Mouse (Mus musculus): ENCODE data around the gene Olfr1224-ps1. TPM values are rescaled to one million over a fixed set of nuclear protein-coding genes. Genes with fewer than 3 reads are reported as not detected.
"Not testable (repeated sequence)": the region's sequence is repeated elsewhere in the genome, so short reads cannot be mapped to it uniquely, and the experiment has no call there.

Olfr1224-ps1 gene
- total RNA-seq (2021) = not detected
- long read RNA-seq, experiment 1 = 0 reads
- long read RNA-seq, experiment 2 = 0 reads

DNA sequence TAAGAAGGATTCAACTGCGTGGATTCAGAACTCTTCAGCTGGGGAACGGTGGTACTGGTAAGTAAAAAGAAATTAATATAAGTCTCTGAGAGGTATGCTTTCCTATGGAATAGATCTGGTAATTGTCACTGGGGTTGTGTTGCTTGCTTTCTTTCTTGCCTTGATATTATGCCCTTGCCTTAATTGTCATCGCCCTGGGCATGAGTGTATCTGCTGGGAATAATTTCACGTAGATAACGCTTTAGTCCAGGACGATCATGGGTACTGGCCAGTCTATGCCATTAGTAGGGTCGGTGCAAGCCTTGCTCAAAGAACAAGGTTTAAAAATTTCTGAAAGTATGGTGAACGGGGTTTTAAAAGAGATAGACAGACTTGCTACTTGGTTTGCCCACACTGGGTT is at the start of gene Olfr1224-ps1:
TSS of gene Olfr1224-ps1 (minus strand) at position 101 of the 400 bp plus-strand sequence.
- DNase-seq = not testable (repeated sequence)

DNA sequence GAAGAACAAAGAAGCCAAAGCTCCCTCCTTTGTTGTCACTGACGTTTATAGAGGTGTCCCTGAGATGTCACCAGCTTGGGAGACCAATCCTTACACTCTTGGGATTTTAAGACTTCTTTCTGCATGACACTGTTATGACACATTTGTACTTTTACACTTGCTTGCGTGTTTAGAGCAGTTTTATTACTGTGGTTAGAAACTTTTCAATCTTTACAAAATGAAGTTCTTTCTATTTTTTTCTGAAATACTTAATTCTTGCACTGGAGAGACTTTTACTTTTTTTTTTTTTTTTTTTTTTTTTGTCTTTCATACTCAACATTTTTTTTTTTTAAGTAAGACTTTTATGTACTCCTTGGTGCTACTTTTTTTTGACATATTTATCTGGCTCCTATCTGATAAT is 36.1 kb upstream of the Olfr1224-ps1 start, which contains the start of gene Olfr1226:
TSS of gene Olfr1226 (minus strand) at position 101 of the 400 bp plus-strand sequence.
- no peak for DNase-seq

DNA sequence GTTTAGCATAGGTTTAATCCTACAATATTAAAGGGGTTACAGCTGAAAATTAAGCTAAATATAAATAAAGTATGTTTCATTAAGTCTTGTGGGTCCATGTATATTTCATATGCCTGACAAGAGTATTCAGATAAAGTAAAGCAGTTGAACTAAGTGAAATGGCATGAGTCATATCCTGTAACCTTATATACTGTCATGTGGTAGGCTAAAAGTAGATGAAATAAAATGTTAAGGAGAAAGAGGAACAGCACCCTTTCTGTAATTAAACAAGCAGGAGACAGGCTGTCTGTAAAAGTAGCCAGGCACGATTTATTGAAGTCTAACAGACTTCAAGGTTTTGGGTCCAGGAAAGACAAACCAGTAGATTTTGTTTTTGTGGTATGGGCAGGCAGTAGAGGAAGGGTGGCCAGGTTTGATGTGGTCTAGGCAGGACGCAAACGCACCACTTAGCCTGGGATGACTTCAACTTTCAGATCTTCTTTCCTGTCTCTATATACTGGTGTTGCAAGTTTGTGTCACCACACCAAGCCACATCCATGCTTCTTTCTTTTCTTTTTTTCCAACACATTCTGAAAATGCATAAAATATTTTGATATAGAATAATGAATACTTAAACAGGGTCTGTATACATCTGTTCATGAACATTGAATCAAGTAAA is 32.6 kb upstream of the Olfr1224-ps1 start:
- DNase-seq = no peak

DNA sequence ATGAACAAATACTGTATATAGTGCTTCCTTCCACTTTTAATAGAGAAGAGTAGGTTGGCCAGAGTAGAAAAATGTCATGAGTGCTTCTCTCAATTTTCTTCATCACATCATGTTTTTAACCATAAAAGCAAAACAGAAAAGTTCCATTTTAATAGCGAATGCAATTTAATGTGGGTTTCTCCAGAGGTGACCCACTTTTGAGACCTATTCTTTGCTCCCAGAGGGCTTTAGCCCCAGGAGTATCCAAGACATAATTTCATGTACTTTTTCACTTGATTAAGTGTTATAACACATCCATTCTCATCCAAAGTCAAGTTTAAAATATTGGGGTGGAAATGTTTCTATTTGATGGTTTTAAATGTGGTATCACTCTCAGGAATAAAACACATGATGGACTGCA is 10.7 kb upstream of the Olfr1224-ps1 start, which contains the start of gene Olfr1225:
TSS of gene Olfr1225 (minus strand) at position 101 of the 400 bp plus-strand sequence.
- DNase-seq = no peak

DNA sequence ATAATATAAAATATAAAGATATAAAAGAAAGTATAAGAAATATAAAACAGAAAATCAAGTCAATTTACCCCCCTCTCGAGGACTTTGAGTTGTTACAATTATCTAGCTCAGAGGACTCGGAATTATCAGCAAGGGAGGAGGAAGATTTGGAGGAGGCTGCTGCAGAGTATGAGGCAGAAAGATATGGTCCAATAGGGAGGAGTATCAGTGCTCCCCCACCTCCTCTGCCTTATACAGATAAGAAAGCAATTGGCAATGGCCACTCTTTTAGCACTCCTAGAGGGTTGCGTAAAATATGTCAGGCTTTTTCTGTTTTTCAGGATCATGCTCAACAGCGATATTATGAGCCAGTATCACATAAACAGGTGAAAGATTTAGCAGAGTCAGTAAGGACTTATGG is 820 bp upstream of the Olfr1224-ps1 start:
- not testable (repeated sequence) for DNase-seq

DNA sequence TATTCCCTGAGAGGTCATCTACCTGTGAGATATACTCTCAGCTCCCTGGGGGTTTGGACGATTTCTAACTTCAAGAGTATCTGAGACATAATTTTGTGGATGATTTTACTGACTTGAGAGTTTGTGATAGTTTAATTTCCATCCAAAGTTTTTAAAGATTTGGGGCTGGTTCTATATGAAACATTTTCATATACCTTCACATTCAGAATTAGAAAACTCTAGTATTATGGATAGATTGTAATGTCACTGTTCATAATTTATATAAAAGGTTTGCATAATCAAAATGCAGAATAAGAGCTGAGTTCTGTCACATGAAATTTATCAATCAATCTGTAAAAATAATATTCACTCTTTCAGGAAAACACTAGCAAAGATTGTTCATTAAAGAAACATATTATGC is 12.4 kb downstream of the Olfr1224-ps1 start, which contains the start of gene Olfr1223:
TSS of gene Olfr1223 (minus strand) at position 101 of the 400 bp plus-strand sequence.
- no peak for DNase-seq

DNA sequence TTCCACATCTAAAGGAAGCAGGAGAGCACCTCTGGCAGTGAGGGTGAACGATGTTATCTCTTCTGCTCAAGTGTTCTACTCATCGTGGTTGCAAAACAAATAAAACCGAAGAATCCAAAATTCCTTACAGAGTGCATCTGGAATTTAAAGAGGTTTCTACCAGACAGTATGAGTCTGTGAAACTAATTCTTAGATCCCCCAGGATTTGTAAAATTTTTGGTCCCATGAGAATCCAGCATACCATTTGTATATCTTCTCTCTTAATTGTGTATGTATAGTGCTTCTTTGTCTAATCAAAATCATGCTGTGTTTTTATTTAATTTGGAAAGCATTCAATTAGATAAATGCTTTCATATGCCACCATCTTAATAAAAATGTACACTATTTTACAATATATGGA is 30.9 kb downstream of the Olfr1224-ps1 start, which contains the start of gene Olfr1222:
TSS of gene Olfr1222 (minus strand) at position 101 of the 400 bp plus-strand sequence.
- DNase-seq = no peak

DNA sequence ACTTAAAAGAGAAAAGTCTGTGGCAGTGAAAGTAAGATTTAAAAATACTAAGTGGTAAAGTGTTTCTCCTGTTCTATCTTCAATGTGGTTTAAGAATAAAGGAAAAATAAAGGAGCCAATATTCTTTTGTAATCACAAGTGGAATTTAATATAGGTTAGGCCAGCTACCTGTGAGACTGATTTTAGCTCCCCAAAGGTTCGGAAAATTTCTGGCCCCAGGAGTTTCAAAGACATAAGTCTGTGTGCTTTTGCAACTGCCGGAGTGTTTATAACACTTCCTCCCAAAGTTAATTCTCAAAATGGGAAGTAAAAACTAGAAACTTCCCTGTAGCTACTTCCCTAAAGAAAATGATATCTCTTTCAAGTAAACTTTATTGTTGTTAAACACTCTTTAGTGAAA is 46.7 kb downstream of the Olfr1224-ps1 start, which contains the start of gene Olfr1221:
TSS of gene Olfr1221 (minus strand) at position 101 of the 400 bp plus-strand sequence.
- DNase-seq = no peak

DNA sequence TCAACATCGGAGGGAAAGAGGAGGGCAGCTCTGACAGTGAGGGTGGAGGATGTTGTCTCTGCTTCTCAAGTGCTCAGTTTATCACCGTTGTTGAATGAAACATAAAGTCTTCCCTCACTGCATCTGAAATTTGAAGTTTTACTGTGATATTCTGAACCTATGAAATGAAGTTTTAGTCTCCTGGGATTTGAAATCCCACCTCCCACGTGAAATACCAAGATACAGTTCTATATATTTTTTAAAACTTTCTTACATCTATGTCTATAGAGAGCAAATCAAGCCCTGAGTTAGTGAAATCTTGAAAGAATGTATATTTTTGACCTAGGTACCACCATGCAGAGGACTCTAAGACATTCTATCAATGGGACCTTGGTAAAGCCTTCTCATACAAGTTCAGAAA is 57.2 kb downstream of the Olfr1224-ps1 start, which contains the start of gene Olfr1220:
TSS of gene Olfr1220 (minus strand) at position 101 of the 400 bp plus-strand sequence.
- no peak for DNase-seq

DNA sequence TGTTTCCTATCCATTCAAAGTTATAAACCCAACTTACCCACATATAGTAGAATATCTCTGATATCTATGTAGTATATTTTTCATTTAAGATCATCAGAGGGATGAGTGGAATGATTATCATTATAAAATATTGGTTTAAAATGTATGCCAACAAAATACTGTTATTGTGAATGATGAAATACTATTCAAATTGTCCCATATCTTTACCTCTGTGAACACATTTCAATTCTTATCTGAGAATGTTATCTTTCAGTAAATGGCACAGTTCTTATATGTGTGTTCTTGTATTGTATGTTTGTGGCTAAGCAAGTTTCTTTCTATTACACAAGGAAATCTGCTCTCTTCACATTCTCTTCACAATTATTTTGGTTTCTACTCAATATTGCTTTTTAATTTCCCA is 58.2 kb downstream of the Olfr1224-ps1 start:
- DNase-seq = no peak

Other genes starting within 250 kb of the Olfr1224-ps1 start
- not detected for gene Olfr1209, start 248.9 kb downstream of the Olfr1224-ps1 start, total RNA-seq (2021)
- gene Olfr1211, start 226.0 kb downstream of the Olfr1224-ps1 start, total RNA-seq (2021) = not detected
- not detected for gene Olfr1212, start 210.1 kb downstream of the Olfr1224-ps1 start, total RNA-seq (2021)
- not detected for gene Gm13762, start 183.8 kb downstream of the Olfr1224-ps1 start, total RNA-seq (2021)
- not detected for gene Olfr1214, start 171.4 kb downstream of the Olfr1224-ps1 start, total RNA-seq (2021)
- not detected for gene Olfr1215, start 157.1 kb downstream of the Olfr1224-ps1 start, total RNA-seq (2021)
- not detected for gene Olfr1216, start 145.8 kb downstream of the Olfr1224-ps1 start, total RNA-seq (2021)
- not detected for gene Olfr1217, start 132.0 kb downstream of the Olfr1224-ps1 start, total RNA-seq (2021)
- not detected for gene Olfr1218, start 102.9 kb downstream of the Olfr1224-ps1 start, total RNA-seq (2021)
- gene Olfr1219, start 80.6 kb downstream of the Olfr1224-ps1 start, total RNA-seq (2021) = not detected
- not detected for gene Olfr1220, start 57.3 kb downstream of the Olfr1224-ps1 start, total RNA-seq (2021)
- not detected for gene Olfr1221, start 46.8 kb downstream of the Olfr1224-ps1 start, total RNA-seq (2021)
- not detected for gene Olfr1222, start 31.0 kb downstream of the Olfr1224-ps1 start, total RNA-seq (2021)
- not detected for gene Olfr1223, start 12.5 kb downstream of the Olfr1224-ps1 start, total RNA-seq (2021)
- not detected for gene Olfr1225, start 10.6 kb upstream of the Olfr1224-ps1 start, total RNA-seq (2021)
- gene Olfr1226, start 36.0 kb upstream of the Olfr1224-ps1 start, total RNA-seq (2021) = not detected
- not detected for gene Olfr1228, start 90.0 kb upstream of the Olfr1224-ps1 start, total RNA-seq (2021)
- not detected for gene Olfr1229, start 123.9 kb upstream of the Olfr1224-ps1 start, total RNA-seq (2021)
- not detected for gene Olfr1230, start 133.2 kb upstream of the Olfr1224-ps1 start, total RNA-seq (2021)
- gene Olfr1231, start 143.0 kb upstream of the Olfr1224-ps1 start, total RNA-seq (2021) = not detected
- not detected for gene Olfr1232, start 165.6 kb upstream of the Olfr1224-ps1 start, total RNA-seq (2021)
- gene Olfr1233, start 178.3 kb upstream of the Olfr1224-ps1 start, total RNA-seq (2021) = not detected
- gene Olfr1234, start 200.8 kb upstream of the Olfr1224-ps1 start, total RNA-seq (2021) = not detected
- gene Olfr1238, start 245.6 kb upstream of the Olfr1224-ps1 start, total RNA-seq (2021) = not detected

Measured in gastrocnemius, postnatal 10 days (tissue).